Mouse (Mus musculus) thymus, postnatal 4 days (tissue): Measurements from ENCODE around the gene Gpr146.

Source experiments
- DNase-seq: peaks from one replicate; pipeline ENCODE4 v3.0.0; 2021

Gene Gpr146

DNA sequence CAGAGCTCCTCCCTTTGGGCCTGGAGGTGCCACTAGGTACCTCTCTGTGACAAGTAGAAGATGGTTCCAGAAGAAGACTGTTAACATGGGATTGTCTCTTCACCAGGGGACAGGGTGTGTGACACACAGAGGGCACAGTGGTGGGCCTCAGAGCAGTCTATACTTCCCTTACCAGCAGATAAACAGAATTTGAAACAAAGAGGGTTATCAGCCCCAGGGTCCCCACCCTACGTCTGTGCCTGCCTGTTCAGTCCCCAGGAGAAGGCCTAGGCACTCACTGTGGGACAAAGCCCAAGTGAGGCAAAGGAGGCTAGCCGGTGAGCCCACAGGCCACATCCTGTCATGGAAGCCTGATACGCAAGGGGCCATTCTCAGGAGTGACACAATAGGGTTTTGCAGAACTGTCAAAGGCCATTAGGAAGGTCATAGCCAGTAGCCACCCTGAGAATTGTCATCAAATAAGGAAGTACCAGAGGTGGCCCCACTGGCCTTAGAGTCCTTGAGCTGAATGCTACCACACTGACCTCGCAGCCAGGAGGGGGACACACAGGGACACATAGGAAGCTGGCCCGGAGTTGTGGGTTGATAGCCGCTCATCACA is 27.4 kb downstream of the Gpr146 start, which contains the start of gene C130050O18Rik:
C130050O18Rik (plus strand) TSS at position 480 of the 601 bp plus-strand sequence.
- no peak for DNase-seq

DNA sequence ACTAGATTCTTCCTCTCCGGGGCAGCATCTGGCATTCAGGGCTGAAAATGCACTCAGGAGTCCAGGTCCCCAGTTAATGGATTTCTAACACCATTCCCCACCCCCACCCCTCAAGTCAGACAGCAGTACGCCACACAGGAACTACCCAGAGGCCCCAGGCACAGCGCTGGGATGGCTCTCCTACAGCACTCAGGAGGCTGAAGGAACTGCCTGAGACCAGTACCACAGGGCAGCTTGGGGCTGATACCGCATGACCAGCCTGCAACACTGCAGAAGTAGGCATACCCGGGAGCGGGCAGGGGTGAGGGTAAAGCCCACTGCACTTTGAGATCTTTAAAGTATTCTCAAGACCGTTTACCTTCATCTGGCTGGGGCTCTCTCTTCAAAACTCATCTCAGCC is 28.0 kb downstream of the Gpr146 start:
- DNase-seq = no peak

DNA sequence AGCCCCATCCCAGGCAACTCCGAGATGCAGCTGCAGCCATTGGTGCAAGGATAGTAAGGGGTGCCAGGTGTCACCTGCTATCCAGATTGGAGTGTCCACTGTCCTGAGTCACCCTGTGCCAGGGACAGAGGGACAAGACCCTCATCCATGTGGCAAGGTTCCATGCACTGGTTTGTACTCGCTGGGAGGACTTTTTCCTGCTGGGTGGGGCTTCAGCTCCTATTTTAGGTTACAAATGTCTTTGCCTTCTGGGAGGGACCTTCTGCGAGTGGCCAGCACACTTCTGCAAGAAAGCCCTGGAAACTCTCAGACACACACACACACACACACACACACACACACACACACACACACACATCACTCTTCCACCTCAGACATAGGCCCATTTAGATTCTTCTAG is 28.5 kb downstream of the Gpr146 start:
- no peak for DNase-seq

DNA sequence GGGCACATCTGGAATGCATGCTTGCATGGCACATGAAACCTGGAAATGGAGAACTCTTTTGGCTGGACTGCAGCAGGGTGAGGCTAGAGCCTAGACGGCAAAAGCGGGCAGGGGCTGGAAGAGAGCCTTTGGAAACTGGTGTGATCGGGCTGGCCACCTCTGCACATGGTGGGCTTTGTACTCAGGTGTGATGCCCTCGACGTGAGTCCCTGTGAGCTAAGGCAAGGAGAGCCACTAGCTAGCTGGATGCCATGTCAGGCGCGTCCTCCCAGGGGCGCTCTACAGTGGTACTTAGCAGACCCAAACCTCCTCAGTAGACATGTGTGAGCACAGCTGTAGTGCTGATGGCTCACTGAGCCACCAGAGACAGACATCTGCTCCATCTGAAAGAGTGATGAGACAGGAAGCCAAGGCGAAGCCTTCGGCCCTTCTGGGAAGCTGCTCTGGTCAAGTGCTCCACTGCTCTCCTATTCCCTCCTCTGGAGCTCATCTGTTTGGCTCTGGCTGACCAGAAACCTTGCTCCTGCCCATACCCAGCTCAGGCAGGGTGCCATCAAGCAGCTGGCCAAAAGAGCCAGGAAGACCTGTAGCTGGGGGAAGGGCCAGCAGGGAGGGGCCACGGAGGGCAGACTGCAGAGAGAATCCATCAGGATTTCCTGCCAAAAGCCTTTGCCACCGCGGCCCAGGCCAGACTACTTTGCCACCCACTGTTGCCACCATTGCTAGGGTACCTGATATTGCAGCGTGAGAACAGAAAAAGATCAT is 29.8 kb downstream of the Gpr146 start:
- no peak for DNase-seq

DNA sequence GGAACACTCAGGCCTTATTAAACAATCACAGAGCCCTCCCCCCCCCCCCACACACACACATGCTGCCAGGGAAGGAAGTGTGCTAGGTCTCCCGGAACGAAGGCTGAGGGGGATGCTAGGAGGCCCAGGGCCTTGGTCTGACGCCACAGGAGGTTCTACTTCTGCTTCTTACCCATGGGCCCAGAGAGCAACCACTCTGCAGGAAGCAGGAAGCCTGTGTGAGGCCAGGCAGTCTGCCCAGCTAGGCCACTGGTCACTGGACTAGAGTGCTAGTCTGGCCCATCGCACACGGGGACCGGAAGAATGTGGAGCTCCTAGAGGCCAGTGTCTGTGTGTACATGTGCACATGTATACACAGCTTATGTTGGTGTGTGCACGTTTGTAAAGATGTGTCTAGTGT is 31.0 kb downstream of the Gpr146 start:
- DNase-seq = no peak

DNA sequence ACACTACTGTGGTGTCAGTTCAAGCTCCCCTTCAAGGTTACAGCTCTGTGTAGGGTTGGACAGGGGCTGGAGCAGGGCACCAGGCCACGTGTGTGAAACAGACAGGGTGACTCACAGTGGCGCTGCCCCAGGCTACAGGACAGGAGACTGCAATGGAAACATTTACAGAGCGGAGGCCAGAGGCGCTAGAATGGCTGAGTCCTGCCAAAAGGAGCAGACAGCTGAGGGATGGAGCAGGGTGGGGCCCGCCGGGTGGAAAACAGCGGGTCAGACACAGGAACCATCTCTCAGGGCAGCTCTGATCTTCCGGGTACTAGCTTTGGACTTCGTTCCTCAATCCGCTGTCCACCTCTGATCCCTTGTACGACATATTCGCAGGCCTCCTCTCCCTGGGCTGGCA is 31.9 kb downstream of the Gpr146 start:
- DNase-seq = no peak

DNA sequence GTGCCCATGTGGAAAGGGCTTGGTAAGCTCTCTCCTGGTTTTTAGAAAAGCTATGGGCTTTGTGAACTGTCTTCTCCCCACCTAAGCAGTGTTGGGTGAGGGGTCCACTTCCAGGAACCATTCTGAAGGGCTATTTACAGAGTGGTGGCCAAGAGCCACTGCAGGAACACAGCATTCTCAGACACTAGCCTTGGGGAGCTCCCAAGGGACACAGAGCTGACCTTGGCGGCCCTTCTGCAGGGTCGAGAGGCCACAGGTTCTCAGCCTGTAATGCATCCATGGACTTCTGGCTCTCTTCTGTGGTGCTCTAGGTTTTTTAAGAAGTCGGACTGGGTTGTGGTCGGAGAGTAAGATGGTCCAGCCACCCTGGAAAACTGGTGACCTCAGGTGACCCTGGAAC is 32.6 kb downstream of the Gpr146 start:
- DNase-seq = no peak

DNA sequence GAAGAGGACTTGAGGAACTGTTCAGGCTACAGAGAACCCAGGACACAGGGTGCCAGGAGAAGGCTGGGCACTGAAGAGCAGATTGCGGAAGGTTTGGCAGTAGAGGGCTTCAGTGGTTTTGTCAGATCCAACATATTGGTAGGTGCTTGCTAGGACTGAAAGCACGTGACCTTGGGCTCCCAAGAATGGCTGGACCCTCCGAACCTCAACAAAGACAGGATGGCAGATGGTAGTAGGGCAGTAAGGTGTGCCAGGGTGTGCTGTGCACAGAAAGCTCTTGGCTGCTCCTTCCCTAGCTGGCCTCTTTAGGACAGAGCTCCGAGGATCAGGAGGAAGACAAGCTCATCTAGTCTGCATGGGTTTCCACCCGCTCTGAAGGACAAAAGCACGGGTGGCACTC is 33.6 kb downstream of the Gpr146 start:
- DNase-seq = no peak

DNA sequence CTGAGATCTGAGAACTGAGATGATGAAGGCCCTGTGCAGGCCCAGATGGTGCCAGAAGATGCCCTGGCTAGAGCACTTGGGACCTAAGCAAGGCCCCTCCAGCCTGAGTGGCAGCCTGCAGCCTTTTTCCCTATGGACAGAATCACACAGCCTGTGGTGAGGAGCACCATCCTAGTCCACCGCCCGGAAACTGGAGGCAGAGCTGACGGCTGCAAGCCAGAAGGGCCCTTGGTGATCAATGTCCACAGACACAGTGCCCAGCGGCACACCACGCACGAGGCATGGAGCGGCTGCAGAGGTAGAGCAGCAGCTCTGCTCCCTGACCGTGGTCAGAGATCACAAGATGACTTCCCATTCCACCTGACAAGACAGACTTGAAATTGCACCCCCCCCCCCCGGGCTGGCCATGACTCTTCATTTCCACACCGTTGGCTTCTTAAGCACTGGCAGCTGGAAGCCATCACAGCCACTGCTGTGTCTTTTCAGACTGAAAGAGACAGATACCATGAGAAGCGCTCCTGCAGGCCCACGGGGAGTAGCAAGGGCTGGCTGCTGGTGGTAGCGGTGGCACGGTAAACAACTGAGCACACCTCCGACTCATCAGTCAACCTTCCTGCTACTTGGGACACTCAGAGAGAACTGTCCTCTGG is 34.3 kb downstream of the Gpr146 start:
- DNase-seq = no peak

DNA sequence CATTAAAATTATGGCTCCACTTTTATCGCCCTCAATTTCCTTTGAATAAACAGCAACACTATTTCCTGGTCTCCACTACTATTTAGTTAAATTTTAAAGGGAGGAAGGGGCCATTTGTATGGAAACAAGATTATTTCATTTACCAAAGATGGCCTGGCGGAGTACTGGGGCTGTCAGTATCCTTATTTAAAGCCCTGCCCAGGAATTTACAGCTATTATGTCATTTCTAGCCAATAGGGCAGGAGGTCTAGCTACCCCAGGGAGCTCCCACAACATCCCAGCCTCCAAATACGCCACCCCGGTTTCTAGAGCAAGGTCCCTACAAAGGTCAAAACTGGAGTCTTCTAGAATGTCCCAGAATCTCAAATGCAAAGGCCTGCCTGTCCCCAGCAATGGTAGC is 36.0 kb downstream of the Gpr146 start:
- DNase-seq = no peak

DNA sequence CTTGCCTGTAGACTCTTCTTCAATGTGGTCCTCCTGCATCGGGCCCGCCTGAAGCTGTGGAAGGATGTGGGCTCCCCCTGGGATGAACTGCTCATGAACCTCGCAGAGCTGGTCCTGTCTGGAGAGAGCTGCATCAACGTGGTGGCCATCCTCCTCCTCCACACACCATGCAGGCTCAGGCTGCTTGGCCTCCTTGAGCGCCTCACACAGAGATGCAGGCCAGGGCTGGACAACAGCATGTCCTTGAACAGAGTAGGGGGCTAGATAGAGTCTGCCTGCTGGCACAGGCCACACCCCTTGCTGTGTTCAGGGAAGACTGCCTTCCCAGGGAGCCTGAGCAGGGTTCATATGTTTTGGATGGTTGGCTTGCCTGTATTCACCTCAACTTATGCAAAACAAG is 37.5 kb downstream of the Gpr146 start:
- DNase-seq = no peak

DNA sequence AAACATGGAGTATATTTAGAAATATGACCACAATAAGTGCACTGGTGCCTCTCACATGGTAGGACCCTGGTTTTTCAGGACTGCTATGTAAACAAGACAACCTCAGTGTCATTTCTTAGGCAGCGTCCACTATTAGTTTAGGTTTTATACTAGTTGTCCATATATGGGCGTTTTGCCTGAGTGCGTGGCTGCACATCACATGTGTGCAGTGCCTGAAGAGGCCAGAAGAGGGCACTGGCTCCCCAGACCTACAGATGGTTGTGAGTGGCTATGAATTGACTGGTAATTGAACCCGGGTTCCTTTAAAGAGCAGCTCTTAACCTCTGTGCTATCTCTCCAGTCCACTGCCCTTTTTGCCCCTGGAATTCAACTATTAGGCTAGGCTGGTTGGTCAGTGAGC is 39.4 kb downstream of the Gpr146 start:
- DNase-seq = peak; percentile 73

DNA sequence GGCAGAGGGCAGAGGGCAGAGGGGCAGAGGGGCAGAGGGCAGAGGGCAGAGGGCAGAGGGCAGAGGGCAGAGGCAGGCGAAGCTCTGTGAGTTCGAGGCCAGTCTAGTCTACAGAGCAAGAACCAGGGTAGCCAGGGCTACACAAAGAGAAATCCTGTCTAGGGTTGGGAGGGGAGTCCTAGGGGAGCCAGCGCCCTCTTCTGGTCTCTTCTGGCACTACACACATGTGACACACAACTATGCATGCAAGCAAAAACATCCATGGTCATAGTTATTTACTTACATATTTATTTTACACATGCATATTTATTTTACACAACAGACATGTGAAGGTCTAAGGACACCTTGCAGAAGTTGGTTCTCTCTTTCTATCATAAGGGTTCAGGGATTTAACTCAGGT is 40.0 kb downstream of the Gpr146 start:
- peak; percentile 63 for DNase-seq

DNA sequence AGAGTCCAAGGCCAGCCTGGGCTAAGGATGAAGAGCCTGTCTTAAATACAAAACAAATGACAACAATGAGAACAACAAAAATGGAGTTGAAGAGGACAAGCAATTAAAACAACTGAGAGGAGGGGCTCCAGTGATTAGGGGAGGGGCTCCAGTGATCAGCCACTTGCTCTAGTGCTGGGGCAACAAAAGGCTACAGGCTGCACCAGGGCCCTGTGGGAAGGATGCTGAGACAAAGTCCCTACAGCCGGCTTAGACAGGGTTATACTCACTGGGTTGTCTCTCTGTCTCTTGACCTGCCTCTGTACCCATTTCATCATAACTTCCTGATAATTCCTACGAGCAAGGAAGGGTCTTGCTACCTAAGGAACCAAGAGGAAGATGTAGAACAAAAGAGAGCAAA is 40.6 kb downstream of the Gpr146 start:
- no peak for DNase-seq

DNA sequence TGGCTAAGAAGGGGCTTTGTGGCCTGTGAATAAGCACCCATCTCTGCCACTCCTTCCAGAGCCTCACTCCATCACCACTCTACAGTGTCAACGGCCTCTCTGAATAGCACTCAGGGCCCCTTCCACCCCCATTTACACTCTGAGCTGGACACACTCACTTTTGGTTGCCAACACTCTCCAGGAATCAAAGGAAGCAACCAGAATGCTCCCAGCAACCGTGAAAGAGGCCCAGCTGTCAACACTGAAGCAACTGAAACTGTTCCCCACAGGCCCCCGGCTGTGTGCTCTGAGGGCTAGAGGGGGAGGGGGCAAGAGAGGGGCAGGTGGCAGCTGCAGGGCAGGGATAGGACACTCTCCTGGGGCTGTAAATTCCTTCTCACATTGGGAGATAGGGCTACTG is 41.1 kb downstream of the Gpr146 start:
- peak; percentile 77 for DNase-seq

DNA sequence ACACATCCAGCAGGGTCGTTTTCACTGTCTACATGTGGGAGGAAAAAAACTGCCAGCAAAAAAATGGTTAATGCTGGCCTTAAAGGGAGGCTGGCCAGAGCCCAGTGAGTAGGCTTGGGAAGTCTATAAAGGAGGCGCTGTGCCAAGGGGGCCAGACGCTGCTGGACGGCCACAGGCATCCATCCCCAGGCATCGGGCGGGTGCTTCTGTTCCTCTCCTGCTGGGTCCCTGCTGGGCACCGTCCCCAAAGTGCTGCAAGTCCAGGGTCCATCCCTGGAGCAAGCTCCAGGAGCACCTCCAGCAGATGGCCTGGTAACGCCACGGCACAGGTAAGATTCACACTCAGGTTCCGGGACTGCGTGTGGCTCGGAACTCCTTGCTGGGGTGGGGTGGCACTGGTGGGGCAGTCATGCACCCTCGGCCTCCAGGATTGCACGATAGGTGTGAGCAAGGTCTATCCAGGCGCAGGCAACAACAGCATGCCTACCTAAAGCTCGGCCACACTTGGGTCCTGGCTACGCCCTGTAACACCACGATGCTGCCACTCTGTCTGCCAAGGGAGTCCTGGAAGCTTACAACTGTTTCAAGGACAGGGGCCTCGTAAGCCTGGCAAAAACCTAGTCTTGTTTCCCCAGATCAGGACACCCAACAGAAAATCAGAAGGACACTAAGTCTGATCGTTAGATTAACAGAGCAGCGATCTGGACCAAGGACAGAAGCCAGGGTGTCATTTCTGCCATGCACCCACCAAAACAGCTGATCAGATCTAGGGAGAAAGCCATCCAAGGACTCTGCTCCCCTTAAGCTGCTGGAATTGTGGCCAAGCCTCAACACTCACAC is 45.7 kb downstream of the Gpr146 start, which contains the start of gene Gper1:
Gper1 (plus strand) TSS at position 126 of the 840 bp plus-strand sequence.
- DNase-seq = no peak

DNA sequence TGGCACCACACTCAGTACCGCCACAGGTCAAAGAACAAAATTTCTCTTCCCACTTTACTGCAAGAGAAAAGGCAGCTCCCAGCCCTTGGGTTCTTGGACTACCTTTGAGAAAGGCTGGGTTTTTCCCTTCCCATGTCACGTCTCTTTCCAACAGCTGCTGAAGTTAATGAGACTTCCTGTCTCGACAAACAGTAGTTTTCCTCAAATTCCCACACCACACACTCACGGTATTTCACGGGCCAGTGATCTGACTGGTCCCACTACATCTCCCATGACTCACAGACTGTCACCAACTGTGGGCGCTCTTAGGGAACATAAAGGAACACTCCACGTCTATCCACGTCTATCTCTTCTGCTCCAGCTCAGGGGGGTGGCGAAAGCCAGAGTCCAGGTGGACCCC is 47.7 kb downstream of the Gpr146 start:
- DNase-seq = no peak

DNA sequence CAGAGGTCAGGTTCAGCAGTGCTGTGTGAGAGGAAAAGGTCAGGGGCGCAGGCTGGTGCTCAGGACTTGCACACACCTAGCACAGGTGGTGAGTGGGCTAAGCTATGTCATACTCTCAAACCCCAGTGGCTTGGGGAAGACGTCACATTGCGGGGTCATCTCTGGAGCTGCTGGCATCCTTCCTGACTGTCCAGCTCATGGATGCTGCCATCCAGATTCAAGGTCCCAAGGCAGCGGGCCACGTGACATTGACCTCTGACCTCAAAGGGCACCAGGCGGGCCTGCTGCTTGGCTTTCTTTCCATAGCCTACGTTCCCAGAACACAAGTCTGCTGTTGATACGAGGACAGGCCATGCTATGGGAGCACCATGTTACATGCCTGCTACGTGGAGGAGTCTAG is 49.5 kb downstream of the Gpr146 start:
- DNase-seq = no peak

DNA sequence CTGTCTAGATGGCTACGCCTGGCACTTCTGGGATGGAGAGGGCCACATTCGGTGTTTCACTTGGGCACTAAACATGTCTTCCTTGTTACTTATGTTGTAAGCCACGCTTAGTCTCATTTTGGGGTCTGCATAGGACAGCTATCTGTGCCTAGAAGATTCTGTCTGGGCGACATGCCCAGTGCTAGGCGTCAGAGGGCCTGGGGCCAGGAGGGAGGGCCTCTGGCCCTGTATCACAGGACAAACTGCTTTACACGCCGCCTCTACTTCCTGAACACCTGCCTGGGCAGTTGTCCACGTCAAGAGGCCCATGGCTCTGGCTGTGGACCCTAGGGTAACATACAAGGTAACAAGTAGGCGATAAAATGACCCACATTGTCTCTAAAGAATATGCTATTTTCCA is 50.5 kb downstream of the Gpr146 start:
- no peak for DNase-seq

DNA sequence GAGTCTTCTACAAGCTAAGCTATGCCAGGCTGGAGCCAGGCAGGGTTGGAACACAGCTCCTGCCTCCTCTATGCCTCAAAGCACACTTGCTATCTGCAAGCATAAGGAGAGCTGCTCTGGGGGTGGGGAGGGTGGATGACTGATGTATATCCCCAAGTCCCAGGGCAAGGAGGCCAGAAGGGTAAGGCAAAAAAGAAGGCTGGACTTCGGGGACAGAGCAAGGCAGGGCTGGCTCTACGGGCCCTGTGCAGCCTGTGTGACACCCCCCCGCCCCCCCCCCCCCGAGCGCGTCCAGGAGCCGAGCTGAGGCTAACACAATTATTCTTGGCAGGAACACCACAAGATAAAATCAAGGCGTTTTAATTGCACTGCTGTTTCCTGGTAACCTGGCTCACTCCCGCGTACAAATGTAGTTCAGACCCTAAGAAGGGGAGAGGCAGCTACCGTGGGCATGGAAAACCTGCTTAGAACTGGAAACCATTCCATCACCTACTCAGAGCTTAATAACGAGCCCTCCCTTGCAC is 52.4 kb downstream of the Gpr146 start:
- DNase-seq = no peak

DNA sequence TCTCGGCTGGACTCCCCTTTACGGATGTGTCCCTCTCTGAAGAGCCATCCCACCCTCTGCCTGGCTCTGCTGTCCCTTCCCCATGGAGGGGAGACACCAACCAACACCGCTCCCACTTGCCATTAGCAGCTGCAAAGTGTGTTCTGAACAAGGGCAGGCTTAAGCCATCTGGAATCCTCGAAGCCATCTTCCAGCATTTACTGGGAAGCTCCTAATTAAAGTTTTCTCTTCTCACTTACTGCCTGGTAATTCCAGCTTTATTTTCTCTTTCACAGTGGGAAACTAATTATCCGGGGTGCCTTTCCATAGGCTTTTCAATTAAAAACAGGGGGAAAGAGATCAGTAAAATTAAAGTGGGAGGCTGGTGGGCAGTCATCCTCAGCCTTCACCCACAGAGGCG is 54.8 kb downstream of the Gpr146 start:
- no peak for DNase-seq

DNA sequence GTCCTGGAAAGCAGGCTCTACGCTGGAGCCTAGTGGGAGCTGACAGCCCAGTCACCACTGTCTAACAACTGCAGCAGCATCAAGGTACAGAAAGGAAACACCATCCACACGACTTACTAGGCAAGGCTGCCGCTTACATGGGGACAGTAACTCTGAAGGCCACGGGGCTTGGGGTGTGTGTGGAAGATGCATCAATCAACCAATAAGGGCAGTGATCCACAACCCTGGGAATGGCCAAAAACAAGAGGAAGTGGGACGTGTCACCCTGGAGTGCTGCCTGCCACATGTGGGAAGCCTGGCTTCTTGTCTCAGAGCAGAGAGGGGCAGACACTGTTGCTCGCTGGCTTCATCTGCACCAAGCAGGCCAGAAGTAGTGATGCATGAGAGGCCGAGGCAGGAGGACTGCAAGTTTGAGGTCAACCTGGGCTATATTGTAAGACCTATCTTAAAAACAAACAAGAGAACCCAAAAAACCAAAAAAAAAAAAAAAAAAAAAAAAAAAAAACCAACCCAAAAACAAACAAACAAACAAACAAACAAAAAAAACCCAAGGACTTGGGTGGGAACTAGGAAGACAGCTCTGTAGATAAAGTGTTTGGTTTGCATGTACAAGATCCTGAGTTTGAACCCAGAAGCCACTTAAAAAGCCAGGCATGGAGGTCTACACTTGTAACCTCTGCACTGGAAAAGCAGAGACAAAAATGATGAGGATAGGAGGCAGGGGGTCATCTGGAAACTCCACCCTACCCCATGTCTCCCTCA is 55.4 kb downstream of the Gpr146 start:
- DNase-seq = no peak
